Mouse (Mus musculus): ENCODE results near the gene Wbp1l.

DNA sequence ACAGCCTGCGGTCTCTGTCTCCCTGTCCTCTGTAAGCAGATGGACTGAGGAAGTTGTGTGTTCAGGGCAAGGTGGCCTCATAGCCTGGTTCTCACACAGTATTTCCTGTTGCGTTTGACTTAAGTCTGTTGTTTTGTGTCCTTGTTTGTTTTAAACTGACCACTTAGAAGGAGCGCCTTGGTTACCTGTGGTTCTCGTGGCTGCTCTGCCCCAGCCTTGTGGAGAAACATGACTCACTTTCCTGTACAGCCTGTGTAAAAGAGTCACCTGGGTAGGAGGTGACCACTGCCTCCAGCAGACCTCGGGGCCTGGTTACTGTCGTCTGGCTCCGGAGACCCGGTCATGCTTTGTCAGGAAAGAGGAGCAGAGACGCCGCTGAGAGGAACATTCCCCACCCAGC is 56.7 kb downstream of the Wbp1l start:
- TF ChIP-seq CTCF (IDR thresholded peaks at IDR 0.05; ENCODE audit: insufficient read depth, low read depth, low read length) (no peak), POLR2A (IDR thresholded peaks at IDR 0.05; ENCODE audit: insufficient read depth, low read depth, low read length) (no peak)
